Mouse (Mus musculus): ENCODE results near the gene Otop3. TPM values are rescaled to one million over a fixed set of nuclear protein-coding genes. Genes with fewer than 3 reads are reported as not detected.

The Otop3 gene
- polyA plus RNA-seq, 1 experiment from 2014 or later: 0.08 TPM

DNA sequence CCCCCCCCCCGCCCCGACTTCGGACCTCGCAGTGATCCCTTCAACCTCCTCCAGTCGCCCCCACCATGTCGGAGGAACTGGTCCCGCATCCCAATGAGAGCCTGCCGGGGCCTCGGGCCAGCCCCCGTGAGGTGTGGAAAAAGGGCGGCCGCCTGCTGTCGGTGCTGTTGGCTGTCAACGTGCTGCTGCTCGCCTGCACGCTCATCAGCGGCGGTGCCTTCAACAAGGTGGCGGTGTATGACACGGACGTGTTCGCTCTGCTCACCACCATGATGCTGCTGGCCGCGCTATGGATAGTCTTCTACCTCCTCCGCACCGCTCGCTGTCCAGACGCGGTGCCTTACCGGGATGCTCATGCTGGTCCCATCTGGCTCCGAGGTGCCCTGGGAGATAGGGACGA lies 11.2 kb upstream of the Otop3 start:
- WGBS: 21% methylated on average over 32 of the region's 32 CpGs
- Histone ChIP-seq H3K9me3 (no peaks in the 10 kb centered on the region), H3K27me3 (ENCODE audit: insufficient read depth, poor library complexity, severe bottlenecking) (peaks cover 91% of the 10 kb centered on the region), H3K4me1 (replicated peaks) (peaks cover 45% of the 10 kb centered on the region), H3K27ac (no peak overlapping the region), H3K4me3 (peak overlapping the region; percentile 3; the same call in 1 of the 2 replicates), H3K36me3 (no peaks in the 10 kb centered on the region)
- DNase-seq (ENCODE audit: low spot score): peak; percentile 3

DNA sequence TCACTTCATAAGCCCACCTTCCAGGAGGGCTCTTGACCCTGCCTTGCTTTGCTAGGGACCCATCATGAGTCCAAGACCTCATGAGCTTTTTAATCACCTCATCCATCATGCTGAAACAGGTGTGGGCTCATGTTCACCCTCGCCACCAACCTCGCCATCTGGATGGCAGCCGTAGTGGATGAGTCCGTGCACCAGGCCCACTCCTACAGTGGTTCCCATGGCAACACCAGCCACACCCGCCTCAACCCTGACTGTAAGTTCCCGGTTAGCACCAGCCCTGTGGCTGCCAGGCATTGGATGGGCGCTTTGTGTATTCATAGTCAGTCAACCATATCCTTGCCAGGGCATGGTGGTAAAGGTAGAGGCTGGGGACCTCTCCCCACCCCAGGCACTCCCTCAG lies 7.8 kb upstream of the Otop3 start:
- DNase-seq (ENCODE audit: low spot score): no peak
- Histone ChIP-seq H3K9me3 (no peaks in the 10 kb centered on the region), H3K4me3 (no peak overlapping the region), H3K4me1 (replicated peaks) (peaks cover 15% of the 10 kb centered on the region), H3K27me3 (ENCODE audit: insufficient read depth, poor library complexity, severe bottlenecking) (peaks cover 83% of the 10 kb centered on the region), H3K27ac (no peak overlapping the region), H3K36me3 (no peaks in the 10 kb centered on the region)
- 81% methylated on average over 7 of the region's 7 CpGs for WGBS

DNA sequence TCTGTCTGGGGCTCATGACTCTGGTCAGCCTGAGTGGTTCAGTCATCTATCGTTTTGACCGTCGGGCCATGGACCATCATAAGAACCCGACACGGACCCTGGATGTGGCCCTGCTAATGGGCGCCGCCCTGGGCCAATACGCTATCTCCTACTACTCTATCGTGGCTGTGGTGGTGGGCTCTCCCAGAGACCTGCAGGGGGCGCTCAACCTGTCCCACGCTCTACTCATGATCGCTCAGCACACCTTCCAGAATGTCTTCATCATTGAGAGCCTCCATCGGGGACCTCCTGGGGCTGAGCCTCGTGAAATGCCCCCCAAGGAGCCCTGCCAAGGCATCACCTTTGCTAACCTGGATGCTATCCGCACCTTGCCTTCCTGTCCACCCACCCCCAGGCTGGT lies 5.2 kb upstream of the Otop3 start:
- Histone ChIP-seq H3K4me3 (no peak overlapping the region), H3K27ac (no peak overlapping the region), H3K4me1 (replicated peaks) (peaks cover 9% of the 10 kb centered on the region), H3K9me3 (no peaks in the 10 kb centered on the region), H3K27me3 (ENCODE audit: insufficient read depth, poor library complexity, severe bottlenecking) (peaks cover 83% of the 10 kb centered on the region), H3K36me3 (no peaks in the 10 kb centered on the region)
- DNase-seq (ENCODE audit: low spot score): no peak
- WGBS: 69% methylated on average over 15 of the region's 15 CpGs

DNA sequence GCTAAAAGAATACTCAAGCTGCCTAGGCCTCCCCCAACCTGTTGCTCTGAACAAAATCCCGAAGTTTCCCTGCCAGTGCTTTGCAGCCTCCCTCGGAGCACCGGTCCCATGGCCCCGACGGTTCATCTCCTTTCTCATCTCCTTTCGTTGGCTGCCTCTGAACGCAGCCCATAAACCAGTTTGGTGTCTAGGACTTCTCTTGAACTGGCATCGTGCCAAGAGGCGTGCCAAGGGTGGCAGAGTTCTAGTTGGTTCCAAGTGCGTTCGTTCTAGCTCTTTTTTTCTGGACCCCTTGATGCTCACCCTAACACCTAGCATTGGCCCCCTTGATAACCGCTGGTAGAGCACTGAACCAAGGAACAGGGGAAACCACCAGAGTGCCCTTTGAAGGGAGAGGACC lies 692 bp downstream of the Otop3 start:
- Histone ChIP-seq H3K4me3 (no peak overlapping the region), H3K27me3 (ENCODE audit: insufficient read depth, poor library complexity, severe bottlenecking) (peaks cover 86% of the 10 kb centered on the region), H3K27ac (no peak overlapping the region; the same call in 1 of the 2 replicates), H3K36me3 (no peaks in the 10 kb centered on the region), H3K4me1 (replicated peaks) (peaks cover 24% of the 10 kb centered on the region), H3K9me3 (no peaks in the 10 kb centered on the region)
- no peak for DNase-seq (ENCODE audit: low spot score)
- 61% methylated on average over 12 of the region's 12 CpGs for WGBS

DNA sequence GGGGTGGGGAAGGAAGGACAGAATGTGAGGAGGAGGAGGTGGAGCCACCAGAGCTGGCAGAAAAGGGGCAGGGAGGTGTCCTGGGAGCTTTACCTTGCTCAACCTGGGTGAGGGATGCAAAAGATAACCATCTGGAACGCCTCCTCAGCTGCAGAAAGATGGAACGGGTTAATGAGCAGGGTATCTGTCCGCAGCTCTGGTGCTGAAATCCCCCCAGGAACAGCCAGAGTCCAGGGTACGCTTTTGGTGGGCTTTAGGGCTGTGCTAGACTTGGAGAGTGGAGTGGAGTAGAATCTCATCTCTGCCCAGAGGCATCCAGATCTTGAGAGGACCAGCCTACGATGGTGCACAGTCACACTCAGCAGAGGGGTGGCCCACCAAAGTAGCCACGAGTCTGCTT lies 1.6 kb downstream of the Otop3 start:
- no peak overlapping the region for H3K4me3 ChIP-seq
- DNase-seq (ENCODE audit: low spot score): peak; percentile 46

DNA sequence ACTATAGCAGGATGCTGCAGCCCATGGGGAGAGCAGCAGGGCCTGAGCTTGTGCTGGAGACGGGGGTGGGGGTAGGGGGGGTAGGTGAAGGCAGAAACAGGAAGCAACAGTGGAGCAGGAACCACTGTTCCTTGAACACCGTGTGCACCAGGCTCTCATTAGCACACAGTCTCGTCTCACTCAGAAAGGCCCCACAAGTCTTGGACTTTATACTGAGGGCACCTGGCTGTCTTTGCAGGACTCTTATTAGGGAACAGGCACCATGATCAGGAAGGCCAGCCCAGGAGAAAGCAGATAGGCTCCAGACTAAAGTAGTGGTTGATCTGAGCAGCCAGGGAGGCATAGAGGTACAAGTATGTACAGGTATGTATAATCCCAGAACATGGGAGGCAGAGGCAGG lies 2.8 kb downstream of the Otop3 start:
- Histone ChIP-seq H3K36me3 (no peaks in the 10 kb centered on the region), H3K9me3 (no peaks in the 10 kb centered on the region), H3K27ac (no peak overlapping the region), H3K27me3 (ENCODE audit: insufficient read depth, poor library complexity, severe bottlenecking) (peaks cover 83% of the 10 kb centered on the region), H3K4me3 (no peak overlapping the region), H3K4me1 (replicated peaks) (peaks cover 24% of the 10 kb centered on the region)
- 66% methylated on average over 3 of the region's 3 CpGs for WGBS
- DNase-seq (ENCODE audit: low spot score): no peak

More for the DNA sequence above, 1.6 kb downstream of the Otop3 start:
- Histone ChIP-seq H3K36me3 (no peaks in the 10 kb centered on the region), H3K4me1 (replicated peaks) (peaks cover 24% of the 10 kb centered on the region), H3K27me3 (ENCODE audit: insufficient read depth, poor library complexity, severe bottlenecking) (peaks cover 86% of the 10 kb centered on the region), H3K27ac (no peak overlapping the region), H3K9me3 (no peaks in the 10 kb centered on the region)
- WGBS: 22% methylated on average over 6 of the region's 6 CpGs

DNA sequence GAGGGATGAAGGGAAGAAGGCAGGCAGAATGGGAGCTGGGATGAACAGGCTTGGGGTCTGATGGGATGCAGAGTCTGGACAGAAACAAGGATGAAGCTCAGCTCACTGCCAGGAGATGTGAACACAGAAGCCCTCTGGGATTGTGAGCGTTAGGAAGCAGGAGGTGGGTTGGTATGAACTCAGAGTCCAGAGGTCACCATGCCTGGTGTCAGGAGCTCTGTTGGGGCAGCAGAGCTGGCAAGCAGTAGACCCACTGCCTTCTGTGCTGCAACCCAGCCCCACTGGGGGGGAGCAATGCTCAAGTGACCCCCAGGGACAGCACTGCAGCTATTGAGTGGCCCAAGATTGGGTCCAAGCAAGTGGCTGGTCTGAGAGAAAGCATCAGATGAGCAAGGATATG lies 3.3 kb downstream of the Otop3 start:
- Histone ChIP-seq H3K4me3 (no peak overlapping the region), H3K27me3 (ENCODE audit: insufficient read depth, poor library complexity, severe bottlenecking) (peaks cover 78% of the 10 kb centered on the region), H3K27ac (no peak overlapping the region), H3K9me3 (no peaks in the 10 kb centered on the region), H3K36me3 (no peaks in the 10 kb centered on the region), H3K4me1 (replicated peaks) (peaks cover 24% of the 10 kb centered on the region)
- 71% methylated on average over 1 of the region's 1 CpGs for WGBS
- no peak for DNase-seq (ENCODE audit: low spot score)

DNA sequence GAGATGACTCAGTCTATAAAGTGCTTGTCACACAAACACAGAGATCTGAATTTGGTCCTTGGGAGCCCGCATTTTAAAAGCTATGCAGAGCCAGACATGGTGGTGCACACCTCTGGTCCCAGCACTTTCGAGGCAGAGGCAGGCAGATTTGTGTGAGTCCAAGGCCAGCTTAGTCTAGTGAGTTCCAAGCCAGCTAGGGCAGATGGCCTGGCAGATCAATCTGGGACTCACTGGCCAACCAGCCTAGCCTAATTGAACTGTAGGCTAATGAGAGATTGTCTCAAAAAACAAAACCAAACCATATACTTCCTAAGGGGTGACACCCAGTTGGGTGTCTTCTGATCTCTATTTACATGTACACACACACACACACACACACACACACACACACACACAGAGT lies 6.7 kb downstream of the Otop3 start:
- no peak overlapping the region for H3K4me3 ChIP-seq
- peaks cover 76% of the 10 kb centered on the region for H3K27me3 ChIP-seq (ENCODE audit: insufficient read depth, poor library complexity, severe bottlenecking)
- H3K9me3 ChIP-seq: no peaks in the 10 kb centered on the region
- DNase-seq (ENCODE audit: low spot score): no peak
- no peak overlapping the region for H3K27ac ChIP-seq
- WGBS: 70% methylated on average over 2 of the region's 2 CpGs
- peaks cover 21% of the 10 kb centered on the region for H3K4me1 ChIP-seq (replicated peaks)
- H3K36me3 ChIP-seq: no peaks in the 10 kb centered on the region

DNA sequence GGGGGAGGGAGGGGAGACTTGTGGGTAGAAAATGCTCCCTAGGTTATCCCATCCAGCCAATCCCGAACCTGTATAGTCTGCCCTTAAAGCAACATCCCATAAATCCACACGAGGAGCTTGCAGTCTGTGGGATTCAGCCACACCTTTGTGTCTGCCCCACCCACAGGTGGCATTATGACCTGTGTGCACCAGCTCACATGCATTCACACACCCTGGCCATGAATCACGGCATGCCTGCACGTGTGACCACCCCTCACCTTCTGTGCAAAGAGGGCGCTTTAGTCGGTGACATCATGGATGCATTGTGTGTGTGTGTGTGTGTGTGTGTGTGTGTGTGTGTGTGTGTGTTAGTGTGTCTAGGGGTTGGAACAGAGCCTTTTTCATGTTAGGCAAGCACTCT lies 7.3 kb downstream of the Otop3 start:
- no peaks in the 10 kb centered on the region for H3K36me3 ChIP-seq
- H3K27ac ChIP-seq: no peak overlapping the region
- DNase-seq (ENCODE audit: low spot score): no peak
- H3K27me3 ChIP-seq (ENCODE audit: insufficient read depth, poor library complexity, severe bottlenecking): peaks cover 76% of the 10 kb centered on the region
- H3K4me1 ChIP-seq (replicated peaks): peaks cover 24% of the 10 kb centered on the region
- WGBS: 77% methylated on average over 6 of the region's 6 CpGs
- H3K4me3 ChIP-seq: no peak overlapping the region
- no peaks in the 10 kb centered on the region for H3K9me3 ChIP-seq

DNA sequence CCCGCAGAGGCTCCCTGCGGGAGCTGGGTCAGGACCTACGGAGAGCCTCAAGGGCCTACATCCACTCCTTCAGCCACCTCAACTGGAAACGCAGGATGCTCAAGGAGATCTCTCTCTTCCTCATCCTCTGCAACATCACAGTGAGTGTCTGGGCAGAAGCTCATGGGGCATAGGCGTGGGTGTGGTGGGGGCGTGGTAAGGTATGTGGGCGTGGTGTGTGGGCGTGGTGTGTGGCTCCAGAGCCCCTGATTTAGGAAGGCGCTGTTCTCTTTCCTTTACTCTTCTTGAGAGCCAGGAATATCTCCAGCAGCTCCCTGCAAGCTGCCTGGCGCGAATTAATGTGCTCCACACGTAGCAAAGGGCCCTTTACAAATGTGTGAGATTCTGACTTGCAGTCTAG lies 10.4 kb downstream of the Otop3 start:
- Histone ChIP-seq H3K4me1 (replicated peaks) (peaks cover 22% of the 10 kb centered on the region), H3K27ac (no peak overlapping the region), H3K9me3 (no peaks in the 10 kb centered on the region), H3K4me3 (no peak overlapping the region), H3K36me3 (peaks cover 8% of the 10 kb centered on the region; the same call in 1 of the 2 replicates), H3K27me3 (ENCODE audit: insufficient read depth, poor library complexity, severe bottlenecking) (peaks cover 76% of the 10 kb centered on the region)
- 10% methylated on average over 12 of the region's 12 CpGs for WGBS
- no peak for DNase-seq (ENCODE audit: low spot score)

DNA sequence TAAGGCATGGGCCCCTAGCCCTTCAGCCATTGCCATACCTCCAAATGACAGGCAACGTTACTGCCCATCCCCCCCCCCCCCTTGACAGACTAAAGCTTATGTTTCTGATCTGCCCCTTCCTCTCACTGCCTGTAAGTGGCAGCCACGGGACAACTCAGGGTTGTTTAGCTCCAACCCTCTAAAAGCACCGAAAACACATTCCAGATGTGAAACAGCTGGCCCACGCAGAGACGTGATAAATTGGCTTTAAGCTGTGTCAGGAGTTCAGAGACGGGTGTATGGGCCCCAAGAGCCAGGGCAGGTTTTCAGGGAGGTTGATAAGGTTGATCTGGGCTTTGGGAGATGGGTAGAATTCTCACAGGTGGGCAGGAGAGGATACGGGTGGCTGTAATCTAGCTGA lies 11.0 kb downstream of the Otop3 start:
- Histone ChIP-seq H3K36me3 (peaks cover 8% of the 10 kb centered on the region; the same call in 1 of the 2 replicates), H3K27me3 (ENCODE audit: insufficient read depth, poor library complexity, severe bottlenecking) (peaks cover 76% of the 10 kb centered on the region), H3K9me3 (no peaks in the 10 kb centered on the region), H3K4me1 (replicated peaks) (peaks cover 22% of the 10 kb centered on the region), H3K27ac (no peak overlapping the region), H3K4me3 (no peak overlapping the region)
- 46% methylated on average over 7 of the region's 7 CpGs for WGBS
- DNase-seq (ENCODE audit: low spot score): peak; percentile 31

DNA sequence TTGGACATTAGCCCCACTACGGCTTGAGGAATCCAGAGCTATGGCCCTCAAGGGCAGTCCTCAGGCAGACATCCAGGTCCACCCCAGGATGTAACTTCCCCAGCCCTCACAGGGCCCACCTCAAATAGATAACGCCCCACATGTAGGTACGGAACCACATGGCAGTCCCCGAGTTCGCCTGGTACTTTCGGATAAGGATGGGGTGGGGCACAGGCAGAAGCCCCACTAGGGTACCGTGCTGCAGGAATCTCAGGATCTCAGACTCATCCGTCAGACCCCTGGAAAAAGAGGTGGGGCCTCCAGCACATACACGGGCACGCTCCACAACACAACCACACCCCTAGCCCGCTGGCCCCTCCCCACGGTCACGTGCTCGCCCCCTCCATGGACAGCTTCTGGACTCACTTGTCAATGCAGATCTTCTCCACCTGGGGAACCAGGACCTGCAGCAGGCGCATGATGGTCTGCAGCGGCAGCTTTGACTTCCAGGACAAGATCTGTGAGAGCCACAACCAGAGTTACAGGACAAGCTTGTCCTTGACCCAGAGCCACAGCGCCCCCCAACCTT lies 14.2 kb downstream of the Otop3 start:
- no peak for DNase-seq (ENCODE audit: low spot score)
- 58% methylated on average over 17 of the region's 17 CpGs for WGBS
- H3K27me3 ChIP-seq (ENCODE audit: insufficient read depth, poor library complexity, severe bottlenecking): peaks cover 82% of the 10 kb centered on the region

DNA sequence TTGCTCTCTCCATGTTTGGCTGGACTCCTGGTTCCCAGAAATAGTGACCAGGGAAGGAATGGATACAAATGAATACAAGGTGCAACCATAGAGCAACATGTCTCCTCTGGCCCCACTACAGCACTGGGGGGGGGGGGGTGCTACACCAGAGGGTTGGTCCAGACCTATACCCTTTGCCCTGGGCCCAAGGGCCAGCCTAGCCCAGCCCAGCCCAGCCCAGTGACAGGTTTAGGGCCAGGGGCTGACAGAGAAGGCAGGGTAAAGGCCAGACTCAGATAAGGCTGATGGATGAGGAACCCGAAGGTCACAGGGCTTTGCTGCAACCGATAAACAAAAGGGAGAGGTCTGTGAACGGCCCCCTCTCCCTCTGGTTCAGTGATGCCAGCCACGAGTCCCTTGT lies 15.4 kb downstream of the Otop3 start:
- WGBS: 67% methylated on average over 4 of the region's 4 CpGs
- Histone ChIP-seq H3K27me3 (ENCODE audit: insufficient read depth, poor library complexity, severe bottlenecking) (peaks cover 76% of the 10 kb centered on the region), H3K9me3 (no peaks in the 10 kb centered on the region), H3K4me3 (no peak overlapping the region), H3K4me1 (replicated peaks) (peaks cover 14% of the 10 kb centered on the region), H3K27ac (no peak overlapping the region), H3K36me3 (peaks cover 17% of the 10 kb centered on the region)
- no peak for DNase-seq (ENCODE audit: low spot score)

More for the DNA sequence above, 14.2 kb downstream of the Otop3 start:
- no peak overlapping the region for H3K4me3 ChIP-seq
- H3K36me3 ChIP-seq: peaks cover 17% of the 10 kb centered on the region
- H3K27ac ChIP-seq: no peak overlapping the region
- no peaks in the 10 kb centered on the region for H3K9me3 ChIP-seq
- H3K4me1 ChIP-seq (replicated peaks): peaks cover 22% of the 10 kb centered on the region

DNA sequence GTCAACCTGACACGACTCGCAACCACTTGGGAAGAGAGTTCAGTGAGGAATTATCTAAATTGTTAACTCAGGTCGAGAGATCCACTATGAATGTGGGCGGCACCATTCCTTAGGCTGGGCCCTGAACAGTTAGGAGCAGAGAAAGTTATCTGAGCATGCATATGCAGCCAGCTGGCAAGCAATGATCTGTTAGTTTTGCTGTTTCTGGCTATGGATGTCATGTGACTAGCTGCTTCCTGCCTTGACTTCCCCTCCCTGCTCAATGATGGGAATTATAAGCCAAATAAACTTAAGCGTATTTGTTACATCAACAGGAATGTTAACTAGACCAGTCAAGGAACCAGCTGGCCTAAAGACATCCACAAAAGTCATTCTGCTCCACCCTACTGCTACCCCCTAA lies 18.8 kb downstream of the Otop3 start:
- peaks cover 17% of the 10 kb centered on the region for H3K36me3 ChIP-seq
- no peak overlapping the region for H3K27ac ChIP-seq
- no peak for DNase-seq (ENCODE audit: low spot score)
- H3K4me3 ChIP-seq: no peak overlapping the region
- H3K9me3 ChIP-seq: no peaks in the 10 kb centered on the region
- 88% methylated on average over 5 of the region's 5 CpGs for WGBS
- H3K4me1 ChIP-seq (replicated peaks): peaks cover 5% of the 10 kb centered on the region; the same call in 1 of the 2 replicates
- H3K27me3 ChIP-seq (ENCODE audit: insufficient read depth, poor library complexity, severe bottlenecking): peaks cover 68% of the 10 kb centered on the region

Data from hindbrain, embryonic 10.5 days (tissue).